Mouse (Mus musculus) limb, embryonic 14.5 days (tissue): Measurements from ENCODE around the gene Pigx. TPM values are rescaled to one million over a fixed set of nuclear protein-coding genes. Genes with fewer than 3 reads are reported as not detected.

ENCODE experiments used
- ATAC-seq: fragments of 200-750 bp; cut with Nextera tagmentation; 2 replicates; pipeline ENCODE4 v1.8.0; 2017; ENCODE audit warnings: low read depth, moderate number of reproducible peaks, moderate TSS enrichment; ENCODE audit not compliant: low FRiP score
- DNase-seq: peaks from one replicate; pipeline ENCODE4 v3.0.0-alpha.2; 2015; ENCODE audit warnings: low spot score
- H3K27ac ChIP-seq: fragments of 300-500 bp; sonication (generic); replicated peaks from 2 replicates; pipeline ENCODE4 v1.5.1; 2014; ENCODE audit warnings: low read depth, mild to moderate bottlenecking, low read length, moderate library complexity, mixed read lengths
- H3K27me3 ChIP-seq: fragments of 300-500 bp; sonication (generic); 2 replicates; pipeline ENCODE4 v1.6.1; 2014; ENCODE audit warnings: low read length, mixed read lengths; ENCODE audit not compliant: control insufficient read depth, insufficient read depth
- H3K36me3 ChIP-seq: fragments of 300-500 bp; sonication (generic); 2 replicates; pipeline ENCODE4 v1.6.1; 2014; ENCODE audit warnings: mild to moderate bottlenecking, low read length, moderate library complexity, mixed read lengths; ENCODE audit not compliant: control insufficient read depth, insufficient read depth
- H3K4me1 ChIP-seq: fragments of 300-500 bp; sonication (generic); 2 replicates; pipeline ENCODE4 v1.6.1; 2014; ENCODE audit warnings: antibody characterized with exemption, low read length, mixed read lengths; ENCODE audit not compliant: control insufficient read depth, insufficient read depth
- H3K4me2 ChIP-seq: fragments of 300-500 bp; sonication (generic); replicated peaks from 2 replicates; pipeline ENCODE4 v1.6.1; 2014; ENCODE audit warnings: low read depth, mild to moderate bottlenecking, low read length, moderate library complexity; ENCODE audit not compliant: severe bottlenecking
- H3K4me3 ChIP-seq: fragments of 300-500 bp; sonication (generic); replicated peaks from 2 replicates; pipeline ENCODE4 v1.5.1; 2014; ENCODE audit warnings: low read length
- H3K9ac ChIP-seq: fragments of 300-500 bp; sonication (generic); 2 replicates; pipeline ENCODE4 v1.6.1; 2014; ENCODE audit warnings: mild to moderate bottlenecking, low read depth, low read length, moderate library complexity; ENCODE audit not compliant: severe bottlenecking
- H3K9me3 ChIP-seq: fragments of 300-500 bp; sonication (generic); 2 replicates; pipeline ENCODE4 v1.6.1; 2016; ENCODE audit warnings: low read length; ENCODE audit not compliant: control insufficient read depth
- POLR2A ChIP-seq: fragments of 200-500 bp; IDR thresholded peaks from 2 replicates; pipeline ENCODE4 v1.8.0; 2012; ENCODE audit warnings: inconsistent platforms, mild to moderate bottlenecking, moderate library complexity, borderline replicate concordance; ENCODE audit not compliant: insufficient read depth, insufficient read length; ENCODE audit errors: extremely low read depth
- WGBS: fragments of 180-500 bp; shearing (Covaris S2); extraction: QIAGEN DNeasy Blood & Tissue Kit; methylation state at CpG from one replicate; pipeline ENCODE4 v1.1.7; 2014; 5-methylcytosine and 5-hydroxymethylcytosine counted together
- polyA plus RNA-seq, 2 experiments: library from polyadenylated mRNA; depleted of rRNA in 1 of 2; stranded (reverse) in 1 of 2; unstranded in 1 of 2; fragments of >200 nt; fragmentation: Nextera tagmentation in 1 of 2; extraction: Ambion mirVana in 1 of 2; gene quantifications; 2 replicates each; pipeline versions ENCODE4 v1.2.1 to v1.2.3; 2012 to 2014

The Pigx gene
- polyA plus RNA-seq, 2 experiments: 71.1 to 105 TPM

- 47% methylated on average over 6 of the region's 6 CpGs for WGBS
- no peak for TF ChIP-seq POLR2A
- no peaks in the 10 kb centered on the region for H3K27me3 ChIP-seq
- H3K9me3 ChIP-seq: no peaks in the 10 kb centered on the region
- no peak overlapping the region for H3K9ac ChIP-seq
- DNase-seq (no peak), ATAC-seq (no peak)
- no peak overlapping the region for H3K4me3 ChIP-seq
- no peak overlapping the region for H3K27ac ChIP-seq
- no peaks in the 10 kb centered on the region for H3K4me1 ChIP-seq
- H3K4me2 ChIP-seq: no peak overlapping the region
- H3K36me3 ChIP-seq: no peaks in the 10 kb centered on the region
These were observed 16.2 kb upstream of the Pigx start for GRCm38 (mm10) chr16:32115781-32116180.

GRCm38 (mm10) chr16:32114968-32115695 lies 15.6 kb upstream of the Pigx start:
- Histone ChIP-seq H3K27ac (no peak overlapping the region), H3K9me3 (no peaks in the 10 kb centered on the region), H3K36me3 (no peaks in the 10 kb centered on the region), H3K4me2 (no peak overlapping the region), H3K9ac (no peak overlapping the region), H3K4me3 (no peak overlapping the region), H3K27me3 (no peaks in the 10 kb centered on the region), H3K4me1 (no peaks in the 10 kb centered on the region)
- no peak for TF ChIP-seq POLR2A
- DNase-seq (peak; percentile 59), ATAC-seq (no peak)
- 12% methylated on average over 15 of the region's 15 CpGs for WGBS

GRCm38 (mm10) chr16:32114406-32114805 lies 14.9 kb upstream of the Pigx start:
- H3K9ac ChIP-seq: no peak overlapping the region
- DNase-seq (no peak), ATAC-seq (no peak)
- H3K27ac ChIP-seq: no peak overlapping the region
- H3K4me2 ChIP-seq: no peak overlapping the region
- H3K27me3 ChIP-seq: no peaks in the 10 kb centered on the region
- H3K36me3 ChIP-seq: no peaks in the 10 kb centered on the region
- no peak for TF ChIP-seq POLR2A
- H3K4me3 ChIP-seq: no peak overlapping the region
- H3K9me3 ChIP-seq: no peaks in the 10 kb centered on the region
- WGBS: 86% methylated on average over 10 of the region's 10 CpGs
- H3K4me1 ChIP-seq: no peaks in the 10 kb centered on the region

GRCm38 (mm10) chr16:32113541-32114218 lies 14.1 kb upstream of the Pigx start:
- WGBS: 69% methylated on average over 23 of the region's 23 CpGs
- ATAC-seq (no peak), DNase-seq (no peak)
- Histone ChIP-seq H3K4me2 (no peak overlapping the region), H3K27me3 (no peaks in the 10 kb centered on the region), H3K9ac (no peak overlapping the region), H3K27ac (no peak overlapping the region), H3K4me3 (no peak overlapping the region), H3K4me1 (no peaks in the 10 kb centered on the region), H3K36me3 (no peaks in the 10 kb centered on the region; the same call in 1 of the 2 replicates), H3K9me3 (no peaks in the 10 kb centered on the region)
- no peak for TF ChIP-seq POLR2A

- H3K27me3 ChIP-seq: no peaks in the 10 kb centered on the region
- TF ChIP-seq POLR2A: no peak
- ATAC-seq: no peak
- H3K4me2 ChIP-seq: no peak overlapping the region
- DNase-seq: peak; percentile 29
- peaks cover 19% of the 10 kb centered on the region for H3K36me3 ChIP-seq
- 68% methylated on average over 15 of the region's 15 CpGs for WGBS
- H3K9ac ChIP-seq: no peak overlapping the region
- no peaks in the 10 kb centered on the region for H3K4me1 ChIP-seq
- no peak overlapping the region for H3K27ac ChIP-seq
- no peak overlapping the region for H3K4me3 ChIP-seq
- no peaks in the 10 kb centered on the region for H3K9me3 ChIP-seq
These were observed 11.6 kb upstream of the Pigx start for GRCm38 (mm10) chr16:32110951-32111699.
